Mouse (Mus musculus) heart, embryonic 13.5 days (tissue): Measurements from ENCODE around the gene Hprt. TPM values are rescaled to one million over a fixed set of nuclear protein-coding genes. Genes with fewer than 3 reads are reported as not detected.
"Not testable (repeated sequence)": the region's sequence is repeated elsewhere in the genome, so short reads cannot be mapped to it uniquely, and the experiment has no call there.

Experiments
- ATAC-seq: fragments of 200-750 bp; cut with Nextera tagmentation; 2 replicates; pipeline ENCODE4 v1.8.0; 2017; ENCODE audit warnings: moderate TSS enrichment; ENCODE audit not compliant: insufficient number of reproducible peaks, low FRiP score, low TSS enrichment; ENCODE audit errors: extremely low read depth
- H3K27ac ChIP-seq: fragments of 300-500 bp; sonication (generic); replicated peaks from 2 replicates; pipeline ENCODE4 v1.5.1; 2015; ENCODE audit warnings: moderate library complexity, mild to moderate bottlenecking, inconsistent platforms
- H3K27me3 ChIP-seq: fragments of 300-500 bp; sonication (generic); replicated peaks from 2 replicates; pipeline ENCODE4 v1.6.1; 2015; ENCODE audit warnings: mild to moderate bottlenecking, inconsistent platforms
- H3K36me3 ChIP-seq: fragments of 300-500 bp; sonication (generic); 2 replicates; pipeline ENCODE4 v1.6.1; 2015; ENCODE audit warnings: mild to moderate bottlenecking, inconsistent platforms
- H3K4me1 ChIP-seq: fragments of 300-500 bp; sonication (generic); 2 replicates; pipeline ENCODE4 v1.6.1; 2015; ENCODE audit warnings: inconsistent platforms
- H3K4me2 ChIP-seq: fragments of 300-500 bp; sonication (generic); 2 replicates; pipeline ENCODE4 v1.6.1; 2015; ENCODE audit warnings: inconsistent platforms, mild to moderate bottlenecking, moderate library complexity
- H3K4me3 ChIP-seq: fragments of 300-500 bp; sonication (generic); 2 replicates; pipeline ENCODE4 v1.5.1; 2015; ENCODE audit warnings: moderate library complexity, mild to moderate bottlenecking, inconsistent platforms
- H3K9ac ChIP-seq: fragments of 300-500 bp; sonication (generic); 2 replicates; pipeline ENCODE4 v1.6.1; 2015; ENCODE audit warnings: inconsistent platforms, mild to moderate bottlenecking, moderate library complexity
- H3K9me3 ChIP-seq: fragments of 300-500 bp; sonication (generic); 2 replicates; pipeline ENCODE4 v1.6.1; 2016; ENCODE audit warnings: inconsistent platforms
- WGBS: fragments of 180-500 bp; shearing (Covaris S2); methylation state at CpG from one replicate; pipeline ENCODE4 v1.1.7; 2015; ENCODE audit warnings: mixed read lengths; 5-methylcytosine and 5-hydroxymethylcytosine counted together
- polyA plus RNA-seq: library from polyadenylated mRNA; unstranded; fragments of >200 nt; fragmentation: Nextera tagmentation; extraction: Ambion mirVana; gene quantifications from 2 replicates; pipeline ENCODE4 v1.2.1, GENCODE M21; 2015

Gene Hprt
- polyA plus RNA-seq, 1 experiment from 2014 or later = 191 TPM

DNA sequence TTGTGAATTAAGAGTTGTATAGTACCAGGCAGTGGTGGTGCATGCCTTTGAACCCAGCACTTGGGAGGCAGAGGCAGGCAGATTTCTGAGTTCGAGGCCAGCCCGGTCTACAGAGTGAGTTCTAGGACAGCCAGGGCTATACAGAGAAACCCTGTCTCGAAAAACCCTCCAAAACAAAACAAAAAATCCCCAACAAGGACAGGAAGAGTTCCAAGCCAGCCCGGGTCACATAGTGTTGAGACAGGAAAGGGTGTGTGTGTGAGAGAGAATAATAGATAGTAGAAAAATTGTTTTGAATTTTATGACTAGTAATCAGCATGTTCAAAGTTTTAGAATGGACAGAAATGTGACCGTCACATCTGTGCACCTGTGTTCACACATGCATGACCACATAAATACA lies 6.8 kb downstream of the Hprt start:
- WGBS = 76% methylated on average over 5 of the region's 5 CpGs
- H3K27me3 ChIP-seq, H3K4me3 ChIP-seq, H3K9ac ChIP-seq, H3K9me3 ChIP-seq, H3K27ac ChIP-seq, H3K4me1 ChIP-seq, H3K4me2 ChIP-seq, ATAC-seq: not testable (repeated sequence)
- H3K36me3 ChIP-seq = peaks cover 19% of the 10 kb centered on the region

DNA sequence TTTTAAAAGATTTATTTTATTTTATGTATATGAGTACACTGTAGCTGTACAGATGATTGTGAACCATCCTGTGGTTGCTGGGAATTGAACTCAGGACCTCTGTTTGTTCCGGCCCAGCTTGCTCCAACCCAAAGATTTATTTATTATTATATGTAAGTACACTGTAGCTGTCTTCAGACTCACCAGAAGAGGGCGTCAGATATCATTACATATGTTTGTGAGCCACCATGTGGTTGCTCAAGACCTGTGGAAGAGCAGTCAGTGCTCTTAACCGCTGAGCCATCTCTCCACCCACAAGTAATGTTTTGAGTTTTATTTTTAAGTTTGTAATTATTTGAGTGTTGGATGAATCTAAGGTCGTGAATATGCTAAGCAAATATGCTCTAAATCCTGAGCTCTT lies 16.9 kb downstream of the Hprt start:
- peaks cover 51% of the 10 kb centered on the region for H3K36me3 ChIP-seq
- not testable (repeated sequence) for H3K27ac ChIP-seq, H3K9me3 ChIP-seq, H3K9ac ChIP-seq, H3K4me3 ChIP-seq, H3K27me3 ChIP-seq, ATAC-seq, H3K4me1 ChIP-seq, H3K4me2 ChIP-seq
- 50% methylated on average over 4 of the region's 4 CpGs for WGBS

- Histone ChIP-seq H3K4me1 (no peaks in the 10 kb centered on the region), H3K4me2 (no peak overlapping the region), H3K9ac (no peak overlapping the region), H3K27ac (no peak overlapping the region), H3K4me3 (no peak overlapping the region), H3K36me3 (peaks cover 44% of the 10 kb centered on the region), H3K9me3 (no peaks in the 10 kb centered on the region), H3K27me3 (no peaks in the 10 kb centered on the region)
- ATAC-seq = no peak
- WGBS = 36% methylated on average over 3 of the region's 3 CpGs
These were observed 18.1 kb downstream of the Hprt start for GRCm38 (mm10) chrX:53006062-53006461.

- no peaks in the 10 kb centered on the region for H3K27me3 ChIP-seq
- no peak for ATAC-seq
- H3K4me2 ChIP-seq = no peak overlapping the region
- H3K27ac ChIP-seq = no peak overlapping the region
- no peaks in the 10 kb centered on the region for H3K4me1 ChIP-seq
- peaks cover 62% of the 10 kb centered on the region for H3K36me3 ChIP-seq
- H3K4me3 ChIP-seq = no peak overlapping the region
- H3K9ac ChIP-seq = no peak overlapping the region
- no peaks in the 10 kb centered on the region for H3K9me3 ChIP-seq
These were observed 27.6 kb downstream of the Hprt start for GRCm38 (mm10) chrX:53015549-53015948.

DNA sequence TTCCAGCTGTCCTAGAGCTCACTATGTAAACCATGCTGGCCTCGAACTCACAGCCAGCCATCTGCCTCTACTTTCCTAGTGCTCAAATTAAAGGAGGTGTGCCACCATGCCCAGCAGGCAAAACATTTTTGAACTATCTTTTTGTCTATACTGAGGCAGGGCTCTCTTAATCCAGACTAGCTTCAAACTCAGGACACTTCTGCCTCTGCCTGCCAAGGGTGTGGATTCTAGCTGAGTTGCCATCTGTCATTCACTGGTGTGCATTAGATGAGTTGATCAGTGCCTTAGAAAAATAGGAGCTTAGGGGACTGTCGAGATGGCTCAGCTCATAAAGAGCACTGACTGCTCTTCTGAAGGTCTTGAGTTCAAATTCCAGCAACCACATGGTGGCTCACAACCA lies 35.1 kb downstream of the Hprt start:
- 73% methylated on average over 2 of the region's 2 CpGs for WGBS
- no peak for ATAC-seq

GRCm38 (mm10) chrX:53024268-53024667 lies 36.3 kb downstream of the Hprt start:
- not testable (repeated sequence) for ATAC-seq, H3K9me3 ChIP-seq, H3K27ac ChIP-seq, H3K4me3 ChIP-seq, H3K9ac ChIP-seq, H3K4me2 ChIP-seq, H3K27me3 ChIP-seq, H3K4me1 ChIP-seq
- 21% methylated on average over 3 of the region's 3 CpGs for WGBS
- H3K36me3 ChIP-seq = peaks cover 19% of the 10 kb centered on the region; the same call in 1 of the 2 replicates

More for the DNA sequence above, 35.1 kb downstream of the Hprt start:
- Histone ChIP-seq H3K4me3 (no peak overlapping the region), H3K4me2 (no peak overlapping the region), H3K9me3 (no peaks in the 10 kb centered on the region), H3K9ac (no peak overlapping the region), H3K4me1 (0 out of 2 replicates have a peak, but pooled peaks cover 2% of the 10 kb centered on the region), H3K36me3 (peaks cover 23% of the 10 kb centered on the region), H3K27me3 (no peaks in the 10 kb centered on the region), H3K27ac (no peak overlapping the region)

GRCm38 (mm10) chrX:53025471-53026223 lies 37.7 kb downstream of the Hprt start:
- Histone ChIP-seq H3K9ac (no peak overlapping the region), H3K4me2 (no peak overlapping the region), H3K36me3 (peaks cover 15% of the 10 kb centered on the region; the same call in 1 of the 2 replicates), H3K27me3 (no peaks in the 10 kb centered on the region), H3K27ac (0 out of 2 replicates have a peak overlapping the region, but pooled peaks have one; percentile 15), H3K4me3 (no peak overlapping the region), H3K9me3 (no peaks in the 10 kb centered on the region), H3K4me1 (0 out of 2 replicates have a peak, but pooled peaks cover 2% of the 10 kb centered on the region)
- ATAC-seq = no peak
- WGBS = 41% methylated on average over 11 of the region's 11 CpGs

DNA sequence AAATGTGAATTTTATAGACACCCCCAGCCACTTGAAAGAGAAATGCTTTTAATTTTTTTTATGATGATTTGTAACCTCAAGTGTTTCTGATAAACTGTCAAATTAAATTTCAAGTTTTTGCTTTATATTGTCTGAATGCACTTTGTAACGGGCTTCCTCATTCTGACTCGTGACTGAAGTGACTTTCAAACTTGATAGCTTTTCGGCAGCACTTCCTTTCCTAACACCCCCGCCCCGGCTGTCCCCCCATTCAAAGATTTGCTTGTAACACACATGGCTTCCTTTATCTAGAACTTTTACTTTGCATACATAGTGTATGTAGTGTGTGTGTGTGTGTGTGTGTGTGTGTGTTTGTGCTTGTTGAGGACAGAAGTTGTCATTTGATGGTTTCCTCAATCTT lies 41.6 kb downstream of the Hprt start:
- no peak overlapping the region for H3K4me2 ChIP-seq
- no peak overlapping the region for H3K4me3 ChIP-seq
- 0 out of 2 replicates have a peak, but pooled peaks cover 2% of the 10 kb centered on the region for H3K4me1 ChIP-seq
- no peaks in the 10 kb centered on the region for H3K27me3 ChIP-seq
- 44% methylated on average over 5 of the region's 5 CpGs for WGBS
- H3K27ac ChIP-seq = no peak overlapping the region
- H3K9ac ChIP-seq = no peak overlapping the region
- no peak for ATAC-seq
- H3K9me3 ChIP-seq = no peaks in the 10 kb centered on the region
- H3K36me3 ChIP-seq = no peaks in the 10 kb centered on the region

DNA sequence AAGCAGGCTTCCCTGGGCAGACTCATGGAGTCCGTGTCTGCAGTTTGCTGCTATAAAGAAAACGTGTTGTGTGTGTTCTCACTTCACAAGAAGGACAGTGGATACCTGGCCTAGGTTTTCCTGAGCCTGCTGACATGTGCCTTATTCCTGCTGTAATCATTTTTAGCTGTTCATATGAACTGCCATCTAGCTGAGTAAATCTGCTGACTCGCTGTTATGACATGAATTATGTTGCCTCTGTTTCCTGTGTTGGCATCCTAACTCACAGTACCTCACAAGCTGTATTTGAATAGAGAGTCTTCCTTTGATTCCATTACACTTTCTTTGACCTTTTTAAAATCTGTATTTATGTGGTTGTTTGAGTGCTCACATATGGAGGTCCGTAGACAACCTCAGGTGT lies 50.3 kb downstream of the Hprt start:
- WGBS = 80% methylated on average over 4 of the region's 4 CpGs
- ATAC-seq = no peak
- Histone ChIP-seq H3K4me2 (no peak overlapping the region), H3K27me3 (no peaks in the 10 kb centered on the region), H3K4me1 (peaks cover 7% of the 10 kb centered on the region), H3K36me3 (no peaks in the 10 kb centered on the region), H3K4me3 (no peak overlapping the region), H3K9ac (no peak overlapping the region), H3K27ac (no peak overlapping the region), H3K9me3 (no peaks in the 10 kb centered on the region)

GRCm38 (mm10) chrX:53039651-53040050 lies 51.7 kb downstream of the Hprt start:
- Histone ChIP-seq H3K4me2 (no peak overlapping the region), H3K9ac (no peak overlapping the region), H3K4me3 (no peak overlapping the region), H3K4me1 (peaks cover 7% of the 10 kb centered on the region), H3K36me3 (no peaks in the 10 kb centered on the region), H3K27ac (peak overlapping the region; percentile 12; the same call in 1 of the 2 replicates), H3K27me3 (no peaks in the 10 kb centered on the region), H3K9me3 (no peaks in the 10 kb centered on the region)
- WGBS = 44% methylated on average over 5 of the region's 5 CpGs
- no peak for ATAC-seq

DNA sequence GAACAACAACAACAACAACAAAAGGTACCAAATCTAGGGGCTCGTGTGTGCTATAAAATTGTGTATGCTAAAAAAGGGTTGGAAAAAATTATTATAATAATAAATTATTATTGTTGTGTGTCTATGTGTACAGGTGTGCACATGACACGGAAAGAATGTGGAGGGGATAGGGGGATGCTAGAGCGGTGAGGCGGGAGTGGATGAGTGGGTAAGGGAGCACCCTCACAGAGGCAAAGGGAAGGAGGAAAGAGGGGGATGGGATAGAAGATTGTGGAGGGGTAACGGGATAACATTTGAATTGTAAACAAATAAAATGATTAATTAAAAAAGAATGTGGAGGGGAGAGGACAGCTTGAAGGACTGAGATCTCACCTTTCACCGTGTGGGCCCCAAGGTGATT lies 52.2 kb downstream of the Hprt start:
- Histone ChIP-seq H3K4me3 (no peak overlapping the region), H3K4me2 (no peak overlapping the region), H3K4me1 (peaks cover 12% of the 10 kb centered on the region), H3K36me3 (no peaks in the 10 kb centered on the region), H3K9me3 (no peaks in the 10 kb centered on the region), H3K9ac (no peak overlapping the region), H3K27me3 (no peaks in the 10 kb centered on the region), H3K27ac (no peak overlapping the region)
- WGBS = 77% methylated on average over 6 of the region's 6 CpGs
- no peak for ATAC-seq

DNA sequence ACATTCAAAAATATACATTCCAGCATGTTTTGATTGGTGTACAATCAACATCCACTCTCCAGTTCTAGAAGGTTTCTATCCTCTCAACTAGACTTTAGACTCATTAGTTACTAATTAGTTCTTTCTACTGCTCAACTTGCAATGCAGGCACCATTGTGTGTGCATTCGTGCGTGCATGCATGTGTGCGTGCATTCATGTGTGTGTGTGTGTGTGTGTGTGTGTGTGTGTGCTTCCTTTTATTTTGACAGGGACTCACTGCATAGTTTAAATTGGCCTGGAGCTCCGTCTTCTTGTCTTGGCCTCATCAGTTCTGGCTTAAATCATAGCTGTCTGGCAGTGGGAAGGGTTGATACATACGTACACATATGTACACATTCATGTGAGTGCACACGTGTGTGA lies 53.1 kb downstream of the Hprt start:
- no peak overlapping the region for H3K9ac ChIP-seq
- no peak overlapping the region for H3K4me3 ChIP-seq
- no peak overlapping the region for H3K4me2 ChIP-seq
- peaks cover 21% of the 10 kb centered on the region for H3K4me1 ChIP-seq
- ATAC-seq = no peak
- H3K9me3 ChIP-seq = no peaks in the 10 kb centered on the region
- H3K27me3 ChIP-seq = no peaks in the 10 kb centered on the region
- no peak overlapping the region for H3K27ac ChIP-seq
- H3K36me3 ChIP-seq = no peaks in the 10 kb centered on the region
- WGBS = 81% methylated on average over 6 of the region's 6 CpGs
